Mouse (Mus musculus): ENCODE measurements around the gene Aldh16a1.

DNA sequence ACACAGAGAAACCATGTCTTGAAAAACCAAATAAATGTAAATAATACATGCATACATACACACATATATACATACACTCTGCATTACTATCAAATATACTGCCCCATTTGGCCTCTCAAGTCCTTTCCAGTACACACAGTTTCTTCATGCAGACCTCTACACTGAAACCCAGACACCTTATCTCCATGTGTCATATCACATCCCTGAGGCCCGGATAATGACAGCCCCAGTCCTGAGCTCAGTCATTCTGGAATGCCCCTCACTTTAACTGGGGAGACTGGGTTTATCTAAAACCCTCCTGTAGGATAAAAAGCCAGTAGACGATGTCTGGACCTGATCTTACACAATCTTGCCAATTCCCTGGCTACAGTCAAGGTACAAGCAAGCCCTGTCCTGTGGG is 40.9 kb downstream of the Aldh16a1 start:
- TF ChIP-seq CTCF (IDR thresholded peaks at IDR 0.05; ENCODE audit: low read depth) (no peak), EP300 (IDR thresholded peaks at IDR 0.05; ENCODE audit: low read depth) (no peak)
